Mouse (Mus musculus) ES-Bruce4 (cell line): ENCODE results near the gene Igf1r.

ENCODE experiments used
- CTCF ChIP-seq: IDR thresholded peaks from one replicate; pipeline ENCODE4 v1.8.1; 2011; ENCODE audit warnings: low read depth, low read length
- POLR2A ChIP-seq: IDR thresholded peaks from one replicate; pipeline ENCODE4 v1.8.1; 2011; ENCODE audit warnings: low read length; ENCODE audit not compliant: insufficient read depth

DNA sequence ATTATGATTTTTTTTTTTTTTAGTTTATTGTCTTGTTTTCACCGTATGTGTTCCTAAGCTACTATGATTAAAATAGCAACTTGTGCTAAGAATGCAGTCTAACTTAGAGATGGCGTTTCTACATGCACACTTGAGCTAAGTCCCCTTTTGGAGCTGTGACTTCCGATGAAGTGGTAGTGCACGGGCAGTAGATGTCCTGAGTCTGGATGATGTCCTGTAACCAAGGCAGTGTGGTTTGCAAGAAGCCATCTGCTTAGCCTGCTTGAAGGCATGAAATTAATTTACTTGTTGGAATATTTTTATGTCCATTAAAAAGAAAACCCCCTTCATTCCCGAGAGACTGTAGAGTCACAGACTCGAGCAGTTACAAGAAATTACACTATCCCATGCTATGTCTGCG, 116.7 kb downstream of the Igf1r start:
- TF ChIP-seq POLR2A (no peak), CTCF (no peak)
